Comparison of ENCODE assay signal across 16 mouse cellular contexts in the genomic region with DNA sequence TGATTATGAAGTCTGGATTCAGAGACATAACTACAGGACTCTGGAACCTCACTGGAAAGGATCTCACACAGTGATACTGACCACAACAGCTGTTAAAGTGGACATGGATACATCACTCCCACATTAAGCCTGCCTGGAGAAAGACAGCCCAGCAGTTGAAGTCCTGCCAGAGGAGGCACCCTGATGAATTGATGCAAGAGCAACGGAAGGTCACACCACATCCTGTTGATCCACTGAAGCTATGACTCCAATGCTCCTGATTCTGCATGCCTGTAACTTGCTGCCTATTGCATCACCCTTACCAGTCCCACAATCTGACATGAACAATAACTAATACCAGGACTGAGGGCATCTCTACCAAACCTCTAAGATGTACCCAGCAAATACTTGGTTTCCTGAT. TPM values are rescaled to one million over a fixed set of nuclear protein-coding genes. Genes with fewer than 3 reads are reported as not detected.
A peak's percentile ranks its signal among the peaks of the same experiment; 100 is the strongest.
DNase-seq lines count a peak whose midpoint lies in the region; ATAC-seq and TF ChIP-seq lines count a peak whose summit lies in the region.
"Had no signal": no experiment of that assay in that cellular context is flagged by ENCODE, and none has a peak within 500 bp of the region (broad histone marks: within the 10 kb centered on the region; RNA-seq: fewer than 3 reads in every experiment).

No protein-coding gene starts in this region.

- no peak for TF ChIP-seq POLR2A in heart, adult 2 months (IDR thresholded peaks at IDR 0.05; ENCODE audit: insufficient read depth, low read depth, low read length)

- no peaks in the 10 kb centered on the region for H3K36me3 ChIP-seq in heart, adult 2 months (ENCODE audit: control insufficient read depth, insufficient read depth, low read length)
- H3K36me3 ChIP-seq in splenic B cell, adult 2 months (ENCODE audit: control insufficient read depth, insufficient read depth, low read length, poor library complexity, severe bottlenecking), result no peaks in the 10 kb centered on the region
- H3K36me3 ChIP-seq: neural tube, embryonic 15.5 days had no signal

- intact Hi-C loops in heart, adult 2 months (cut with DNase I), result no loop called here

- TF ChIP-seq EP300 in heart, adult 2 months (IDR thresholded peaks at IDR 0.05; ENCODE audit: insufficient read depth, low read depth, low read length), result no peak

- no peaks in the 10 kb centered on the region for H3K27me3 ChIP-seq in heart, adult 2 months (ENCODE audit: control insufficient read depth, insufficient read depth, low read length)
- no peaks in the 10 kb centered on the region for H3K27me3 ChIP-seq in splenic B cell, adult 2 months (ENCODE audit: control insufficient read depth, insufficient read depth, low read length, poor library complexity, severe bottlenecking)
- H3K27me3 ChIP-seq: neural tube, embryonic 15.5 days had no signal

- no peak overlapping the region for H3K4me3 ChIP-seq in heart, adult 2 months
- H3K4me3 ChIP-seq: erythroblast, embryonic 14.5 days; neural tube, embryonic 15.5 days had no signal

- WGBS in heart, adult 2 months, result 44% methylated on average over 1 of the region's 1 CpGs

- no peaks in the 10 kb centered on the region for H3K4me1 ChIP-seq in heart, adult 2 months (ENCODE audit: control insufficient read depth, insufficient read depth, low read length)
- H3K4me1 ChIP-seq: neural tube, embryonic 15.5 days had no signal

- H3K9ac ChIP-seq in heart, adult 2 months (ENCODE audit: low read depth, low read length), result no peak overlapping the region
- H3K9ac ChIP-seq: neural tube, embryonic 15.5 days had no signal

- H3K79me2 ChIP-seq in heart, adult 2 months (replicated peaks; ENCODE audit: control insufficient read depth, insufficient read depth, low read length), result no peaks in the 10 kb centered on the region

- H3K27ac ChIP-seq in heart, adult 2 months, result no peak overlapping the region
- H3K27ac ChIP-seq: neural tube, embryonic 15.5 days had no signal

- no peak for TF ChIP-seq CTCF in heart, adult 2 months (IDR thresholded peaks at IDR 0.05)

- ATAC-seq in inflammation-experienced regulatory T-cells, adult 6 months, result peak; percentile 98

- peak; percentile 87 for DNase-seq in heart, adult 11 months
- no peak for DNase-seq in heart, adult 2 months
- DNase-seq in thymus, postnatal 14 days, result peak; percentile 8
- no peak for DNase-seq in thymus, postnatal 10 days (ENCODE audit: low spot score in 2 of 2)
- DNase-seq in splenic B cell, adult 2 months (ENCODE audit: low read depth, low spot score), result peak; percentile 36
- DNase-seq in layer of hippocampus, adult 9-11 months, result no peak
- DNase-seq in retina, embryonic 14.5 days (ENCODE audit: low spot score), result no peak
- DNase-seq: adrenal gland, adult 8-10 months; cerebellum, adult 2 months; gastrocnemius, postnatal 14 days; heart, postnatal 14 days; left cerebral cortex, postnatal 4 days had no signal

RNA-seq across cellular contexts. Expression of gene Olfr266, which starts 6.0 kb away (rescaled TPM):
- total RNA-seq in heart, adult 2 months (2021), result not detected
- not detected in 2 replicates for polyA plus RNA-seq in heart, adult 2 months (2012; rRNA removed)
- polyA plus RNA-seq in inflammation-experienced regulatory T-cells, adult 6 months (2017; shearing (Covaris generic)), result not detected
- total RNA-seq: adrenal gland, adult 8-10 months; gastrocnemius, postnatal 14 days; heart, postnatal 14 days; left cerebral cortex, postnatal 4 days had no signal
- polyA plus RNA-seq: cerebellum, adult 2 months; erythroblast, embryonic 14.5 days; large intestine, adult 2 months; neural tube, embryonic 15.5 days had no signal

RNA-seq across cellular contexts. Expression of gene Cd53, which starts 42.2 kb away (rescaled TPM):
- total RNA-seq in heart, adult 2 months (2021), result 1 to 10 TPM; 6.1 to 6.8 TPM
- polyA plus RNA-seq in heart, adult 2 months (2012; rRNA removed), result 6.9 and 7.4 TPM in 2 replicates
- 1,000 to 10,000 TPM; 1,117 to 1,392 (median 1,238) TPM for polyA plus RNA-seq in inflammation-experienced regulatory T-cells, adult 6 months (2017; shearing (Covaris generic))
- polyA plus RNA-seq: erythroblast, embryonic 14.5 days had no signal

Comparison
In these comparisons a context has a peak if more than half of its experiments do, and no peak if none do; other contexts are left out.
1. DNase-seq: peak in heart, adult 11 months (single experiment), thymus, postnatal 14 days (single experiment) and splenic B cell, adult 2 months (single experiment); none in heart, adult 2 months (0 of 2), thymus, postnatal 10 days (0 of 2), layer of hippocampus, adult 9-11 months (single experiment) and retina, embryonic 14.5 days (single experiment).
2. RNA of gene Cd53, which starts 42.2 kb away (polyA plus RNA-seq): 1,117 to 1,392 TPM in inflammation-experienced regulatory T-cells, adult 6 months; 6.9 to 7.4 TPM in heart, adult 2 months; every median in the first group is over 100 times any median in the second.